Mouse (Mus musculus) olfactory bulb, adult 2 months (tissue): ENCODE results near the gene Aox2.

Experiments
- CTCF ChIP-seq: fragments of 200-500 bp; IDR thresholded peaks from 2 replicates; pipeline ENCODE4 v1.5.1; 2012; ENCODE audit warnings: low read depth, mild to moderate bottlenecking, low read length, moderate library complexity; ENCODE audit not compliant: insufficient read depth
- POLR2A ChIP-seq: fragments of 200-500 bp; IDR thresholded peaks from 2 replicates; pipeline ENCODE4 v1.6.1; 2012; ENCODE audit warnings: mild to moderate bottlenecking, low read depth, low read length, moderate library complexity; ENCODE audit not compliant: insufficient read depth

GRCm38 (mm10) chr1:58407321-58407720 is 129.2 kb downstream of the Aox2 start:
- TF ChIP-seq CTCF (no peak), POLR2A (no peak)
